Mouse (Mus musculus) layer of hippocampus, postnatal 36 days (tissue): ENCODE results near the gene Nr2c2. TPM values are rescaled to one million over a fixed set of nuclear protein-coding genes. Genes with fewer than 3 reads are reported as not detected.

Experiments
- DNase-seq, 2 experiments: peaks; one replicate each; pipeline ENCODE4 v3.0.0; 2022
- total RNA-seq, 2 experiments: library from RNA; stranded (reverse); gene quantifications; 2 replicates each; pipeline ENCODE4 v1.2.3; 2021

Gene Nr2c2
- total RNA-seq, 2 experiments from 2014 or later, result 77.6 to 87.9 TPM

DNA sequence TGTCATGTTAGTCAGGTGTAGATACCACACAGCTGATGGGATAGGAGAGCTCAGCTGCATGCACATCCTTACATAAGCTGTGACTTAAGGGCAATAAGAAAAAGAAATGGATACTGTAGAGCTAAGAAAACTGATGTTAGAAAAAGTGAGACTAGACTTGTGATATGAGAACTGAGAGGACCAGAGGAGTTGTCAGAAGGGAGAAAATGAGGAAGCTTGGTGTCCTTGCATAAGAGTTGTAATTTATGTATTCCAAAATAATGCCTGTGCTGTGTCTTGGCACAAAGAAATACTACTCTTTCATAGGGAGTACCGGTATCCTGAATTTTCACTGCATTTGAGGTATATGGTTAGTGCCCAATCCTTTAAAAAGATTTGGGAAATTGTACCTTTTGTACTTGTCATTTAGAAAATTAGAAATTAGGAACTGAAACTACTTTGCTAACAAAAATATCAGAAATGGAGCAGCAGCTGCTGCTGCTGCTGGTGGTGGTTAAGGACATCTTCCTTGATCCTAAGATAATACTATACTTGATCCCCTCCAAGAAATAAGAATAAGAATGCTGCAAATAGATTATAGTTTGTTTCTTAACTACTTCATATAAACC, 35.8 kb downstream of the Nr2c2 start:
- no peak for DNase-seq

DNA sequence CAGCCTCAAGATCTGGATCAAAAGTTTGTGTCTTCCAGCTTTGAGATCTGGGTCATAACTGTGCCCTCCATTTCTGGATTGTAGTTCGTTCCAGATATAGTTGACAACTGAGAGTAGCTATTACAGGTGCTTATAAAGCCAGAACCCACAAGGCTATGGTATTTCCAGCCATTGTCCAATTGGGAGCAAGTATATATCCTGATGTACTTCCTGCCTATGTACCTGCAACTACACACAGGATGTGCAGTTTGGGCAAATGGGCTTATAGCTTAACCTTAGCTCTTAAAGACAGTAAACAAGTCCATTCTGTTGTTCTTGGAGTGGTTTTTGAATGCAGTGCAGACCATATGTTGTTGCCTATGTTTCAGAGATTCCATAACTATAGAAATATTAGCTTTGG, 40.3 kb downstream of the Nr2c2 start:
- DNase-seq, result no peak

DNA sequence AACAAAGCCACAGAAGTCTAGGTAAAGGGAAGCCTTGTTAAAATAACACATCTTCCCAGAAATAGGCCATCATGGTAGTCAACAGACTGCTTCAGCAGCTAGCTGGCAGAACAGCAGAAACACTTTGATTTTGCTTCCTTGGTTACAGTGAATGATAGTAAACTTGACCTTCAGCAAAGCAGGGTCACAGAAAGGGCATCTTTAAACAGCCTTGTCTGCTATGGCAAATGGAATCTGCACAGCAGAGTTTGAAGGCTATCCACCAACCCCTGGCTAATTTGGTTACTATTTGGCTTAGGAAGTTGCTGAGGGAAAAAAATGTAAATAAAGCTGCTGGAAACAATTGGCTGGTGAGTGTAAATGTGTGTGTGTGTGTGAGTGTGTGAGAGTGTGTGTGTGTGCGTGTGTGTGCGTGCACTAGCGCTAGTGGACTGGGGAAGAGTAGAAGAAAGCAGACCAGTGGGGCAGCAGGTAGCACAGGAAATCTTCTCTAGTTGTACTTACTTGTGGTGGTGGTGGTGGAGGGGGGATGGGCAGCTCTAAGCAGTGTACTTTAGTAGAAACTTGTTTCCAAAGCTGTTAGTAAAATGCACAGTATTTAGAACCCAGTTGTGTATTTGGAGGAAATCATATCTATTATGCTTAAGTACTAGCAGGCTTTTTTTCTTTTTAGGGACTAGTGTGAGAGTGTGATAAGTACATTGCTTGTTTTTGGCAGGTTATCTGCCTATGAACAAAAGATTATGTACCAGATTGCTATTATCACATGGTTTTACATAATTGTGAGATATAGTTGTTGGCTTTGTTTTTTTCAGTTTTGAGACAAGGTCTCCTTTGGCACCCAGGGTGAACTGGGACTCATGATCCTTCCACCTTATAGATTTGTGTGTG, 41.1 kb downstream of the Nr2c2 start:
- no peak for DNase-seq

- no peak for DNase-seq
Observed at GRCm38 (mm10) chr6:92133617-92134016, 42.4 kb downstream of the Nr2c2 start.

DNA sequence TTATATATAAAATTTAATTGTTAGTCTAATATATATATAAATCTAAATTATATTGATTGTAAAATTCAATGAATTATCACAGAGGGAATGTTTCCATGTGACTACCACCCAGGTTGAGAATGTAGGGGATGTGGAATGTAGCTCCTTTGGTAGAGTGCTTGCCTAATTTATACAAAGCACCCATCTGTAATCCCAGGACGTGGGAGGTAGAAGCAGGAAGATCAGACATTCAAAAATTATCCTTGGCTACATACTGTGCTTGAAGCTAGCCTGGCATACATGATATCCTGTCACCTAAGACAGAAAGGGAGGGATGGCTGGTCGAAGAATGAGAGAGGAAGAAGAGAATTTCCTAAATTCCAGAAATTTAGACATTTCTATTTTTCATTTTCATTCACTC, 45.2 kb downstream of the Nr2c2 start:
- no peak for DNase-seq

- no peak for DNase-seq
Observed at GRCm38 (mm10) chr6:92145881-92146280, 54.7 kb downstream of the Nr2c2 start.

- no peak for DNase-seq
Observed at GRCm38 (mm10) chr6:92153774-92154173, 62.6 kb downstream of the Nr2c2 start.

GRCm38 (mm10) chr6:92158801-92159200, 67.6 kb downstream of the Nr2c2 start:
- DNase-seq, result no peak

DNA sequence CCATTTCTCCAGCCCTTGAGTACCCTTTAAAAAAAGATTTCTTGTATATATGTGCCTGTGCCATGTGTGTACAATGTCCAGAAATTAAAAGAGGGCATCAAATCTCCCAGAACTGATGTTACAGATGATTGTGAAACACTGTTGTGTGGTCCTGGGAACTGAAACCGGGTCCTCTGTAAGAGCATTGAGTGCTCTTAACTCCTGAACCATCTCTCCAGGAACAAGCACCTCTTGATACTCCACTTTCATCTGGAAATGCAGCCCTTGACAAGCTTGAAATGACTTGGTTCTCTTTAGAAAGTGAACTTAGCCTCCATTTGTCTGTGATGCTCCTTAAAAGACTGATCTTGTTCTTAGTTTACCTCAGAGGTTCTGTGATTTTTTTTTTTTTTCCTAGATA, 71.5 kb downstream of the Nr2c2 start:
- DNase-seq, result no peak

GRCm38 (mm10) chr6:92176450-92176849, 85.3 kb downstream of the Nr2c2 start:
- no peak for DNase-seq

- DNase-seq, result peak; percentile 73 to 75
Observed at GRCm38 (mm10) chr6:92183621-92184131, 92.5 kb downstream of the Nr2c2 start, which contains the start of gene Mrps25. Mrps25 (minus strand) TSS chr6:92184033.

GRCm38 (mm10) chr6:92184178-92184577, 93.0 kb downstream of the Nr2c2 start:
- no peak for DNase-seq

GRCm38 (mm10) chr6:92199414-92199813, 108.2 kb downstream of the Nr2c2 start:
- no peak for DNase-seq

GRCm38 (mm10) chr6:92214055-92214772, 123.0 kb downstream of the Nr2c2 start:
- DNase-seq, result peak; percentile 2 to 13

DNA sequence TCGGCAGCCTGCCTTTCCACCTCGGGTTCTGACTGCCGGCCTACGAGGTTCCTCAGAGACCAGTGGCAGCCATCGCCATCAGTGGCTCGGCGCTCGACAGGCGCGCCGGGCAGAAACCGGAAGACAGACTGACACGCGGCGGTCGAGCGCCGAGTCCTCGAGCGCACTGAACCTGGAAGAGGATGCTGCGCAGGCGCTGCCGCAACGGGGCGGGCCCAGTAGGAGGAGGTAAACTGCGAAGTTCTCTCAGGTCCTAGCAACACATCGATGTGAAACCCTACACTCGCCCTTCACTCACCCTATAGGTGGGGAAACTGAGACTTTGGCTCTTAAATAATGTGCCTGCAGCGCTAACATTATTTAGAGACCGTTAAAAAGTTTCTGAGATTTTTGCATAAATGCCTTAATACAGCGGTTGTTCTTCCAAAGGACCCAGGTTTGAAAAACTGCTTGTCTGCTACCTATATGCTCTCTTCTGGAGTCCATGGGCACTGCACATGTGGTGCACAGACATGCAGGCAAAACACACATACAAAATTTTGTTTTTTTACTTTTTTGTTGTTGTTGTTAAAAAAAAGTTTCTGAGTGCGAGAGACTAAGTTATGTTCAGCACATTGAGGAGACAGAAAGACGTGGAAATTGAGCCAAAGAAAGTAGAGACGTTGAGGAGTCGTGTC, 123.7 kb downstream of the Nr2c2 start, which contains the start of gene Rbsn:
Gene Rbsn, minus strand, starts transcription at position 153 of the 677 bp plus-strand sequence.
- peak; percentile 88 for DNase-seq

DNA sequence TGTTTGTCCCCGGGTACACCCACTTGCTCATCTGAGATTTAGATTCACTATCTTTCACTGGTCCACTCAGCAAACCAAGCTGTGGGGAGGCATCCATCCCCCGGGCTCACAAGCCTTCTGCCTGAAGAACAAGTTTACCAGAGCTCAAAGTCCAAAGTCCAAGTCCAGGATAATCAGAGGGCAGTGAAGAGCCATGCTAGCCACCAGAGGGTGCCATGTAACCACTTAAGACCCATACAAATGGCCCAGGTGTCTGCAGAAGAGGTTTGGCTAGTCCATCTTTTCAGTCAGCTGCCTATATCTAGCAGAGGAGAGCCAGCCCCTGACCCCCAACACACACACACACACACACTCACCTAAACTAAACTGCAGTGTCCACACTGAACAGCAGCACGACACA, 128.3 kb downstream of the Nr2c2 start:
- DNase-seq, result peak; percentile 25 to 31

GRCm38 (mm10) chr6:92221604-92222003, 130.4 kb downstream of the Nr2c2 start:
- no peak for DNase-seq

GRCm38 (mm10) chr6:92222021-92222420, 130.8 kb downstream of the Nr2c2 start:
- no peak for DNase-seq
